ENCODE assay signal across 17 mouse cellular contexts in the genomic region with DNA sequence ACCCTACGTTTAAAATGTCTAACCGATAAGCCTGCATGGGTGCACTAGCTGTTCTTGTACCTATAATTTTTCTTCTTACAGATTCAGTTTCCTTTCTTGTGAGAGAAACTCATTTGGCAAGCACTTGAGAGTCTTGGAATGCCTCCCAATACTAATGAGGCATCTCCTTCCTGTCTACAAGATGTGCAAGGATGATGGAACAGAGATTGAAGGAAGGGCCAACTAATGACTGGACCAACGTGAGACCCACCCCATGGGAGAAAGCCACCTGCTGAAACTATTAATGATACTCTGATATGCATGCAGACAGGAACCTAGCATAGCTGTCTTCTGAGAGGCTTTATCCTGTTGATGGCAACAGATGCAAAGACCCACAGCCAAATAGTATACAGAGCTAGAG.
DNase-seq lines count a peak whose midpoint lies in the region; ATAC-seq and TF ChIP-seq lines count a peak whose summit lies in the region.
"Had no signal": no experiment of that assay in that cellular context is flagged by ENCODE, and none has a peak within 500 bp of the region (broad histone marks: within the 10 kb centered on the region; RNA-seq: fewer than 3 reads in every experiment).

No protein-coding gene starts in this region.

- no peak overlapping the region for H3K4me3 ChIP-seq in forebrain, postnatal 0 days (ENCODE audit: low read depth, low read length)
- H3K4me3 ChIP-seq in forebrain, embryonic 16.5 days (replicated peaks; ENCODE audit: low read length): no peak overlapping the region
- H3K4me3 ChIP-seq in hindbrain, postnatal 0 days (ENCODE audit: low read length): no peak overlapping the region
- no peak overlapping the region for H3K4me3 ChIP-seq in hindbrain, embryonic 12.5 days
- no peak overlapping the region for H3K4me3 ChIP-seq in midbrain, postnatal 0 days (ENCODE audit: low read depth, low read length)
- H3K4me3 ChIP-seq in midbrain, embryonic 16.5 days (ENCODE audit: low read depth, low read length): no peak overlapping the region
- H3K4me3 ChIP-seq: embryonic facial prominence, embryonic 12.5 days; heart, embryonic 13.5 days had no signal

- H3K27me3 ChIP-seq in forebrain, postnatal 0 days (ENCODE audit: insufficient read depth, low read length): no peaks in the 10 kb centered on the region
- H3K27me3 ChIP-seq in forebrain, embryonic 16.5 days (replicated peaks; ENCODE audit: control insufficient read depth, insufficient read depth, low read length): no peaks in the 10 kb centered on the region
- H3K27me3 ChIP-seq in hindbrain, postnatal 0 days (ENCODE audit: insufficient read depth, low read length): no peaks in the 10 kb centered on the region
- no peaks in the 10 kb centered on the region for H3K27me3 ChIP-seq in hindbrain, embryonic 12.5 days
- no peaks in the 10 kb centered on the region for H3K27me3 ChIP-seq in midbrain, postnatal 0 days (ENCODE audit: insufficient read depth, low read length)
- no peaks in the 10 kb centered on the region for H3K27me3 ChIP-seq in midbrain, embryonic 16.5 days (ENCODE audit: control insufficient read depth, insufficient read depth, low read depth, low read length)
- H3K27me3 ChIP-seq: embryonic facial prominence, embryonic 12.5 days; heart, embryonic 13.5 days had no signal

- TF ChIP-seq CTCF in forebrain, postnatal 0 days (IDR thresholded peaks at IDR 0.05; ENCODE audit: low read depth): no peak
- no peak for TF ChIP-seq CTCF in hindbrain, postnatal 0 days (IDR thresholded peaks at IDR 0.05; ENCODE audit: low read depth)
- TF ChIP-seq CTCF in midbrain, postnatal 0 days (IDR thresholded peaks at IDR 0.05): no peak

- no peaks in the 10 kb centered on the region for H3K36me3 ChIP-seq in forebrain, postnatal 0 days (ENCODE audit: insufficient read depth)
- H3K36me3 ChIP-seq in forebrain, embryonic 16.5 days (ENCODE audit: control insufficient read depth, insufficient read depth): no peaks in the 10 kb centered on the region
- no peaks in the 10 kb centered on the region for H3K36me3 ChIP-seq in hindbrain, postnatal 0 days (ENCODE audit: insufficient read depth, low read length)
- no peaks in the 10 kb centered on the region for H3K36me3 ChIP-seq in hindbrain, embryonic 12.5 days
- no peaks in the 10 kb centered on the region for H3K36me3 ChIP-seq in midbrain, postnatal 0 days (ENCODE audit: insufficient read depth, low read length)
- H3K36me3 ChIP-seq in midbrain, embryonic 16.5 days (ENCODE audit: control insufficient read depth, insufficient read depth, low read length): no peaks in the 10 kb centered on the region
- H3K36me3 ChIP-seq: embryonic facial prominence, embryonic 12.5 days; heart, embryonic 13.5 days had no signal

- DNase-seq in forebrain, postnatal 0 days: peak; percentile 2
- DNase-seq in hindbrain, postnatal 0 days (ENCODE audit: low spot score): peak; percentile 59
- DNase-seq in midbrain, postnatal 0 days (ENCODE audit: low spot score): peak; percentile 59
- peak; percentile 1 for DNase-seq in telencephalon, adult 2 months (ENCODE audit: low read depth, low spot score)
- no peak for DNase-seq in thymus, postnatal 25 days
- DNase-seq: adrenal gland, adult 8-10 months; adrenal gland, postnatal 36 days; cerebellum, adult 2 months; cerebellum, postnatal 25 days; gastrocnemius, postnatal 14 days; heart, postnatal 36 days had no signal

- ATAC-seq in forebrain, postnatal 0 days: no peak
- ATAC-seq in forebrain, embryonic 16.5 days: no peak
- peak; percentile 76 for ATAC-seq in hindbrain, postnatal 0 days
- ATAC-seq in hindbrain, embryonic 12.5 days (ENCODE audit: low FRiP score): no peak
- ATAC-seq in midbrain, postnatal 0 days (ENCODE audit: low FRiP score): no peak
- no peak for ATAC-seq in midbrain, embryonic 16.5 days
- ATAC-seq: intestine, embryonic 16.5 days had no signal

- H3K9ac ChIP-seq in forebrain, postnatal 0 days: no peak overlapping the region
- H3K9ac ChIP-seq in forebrain, embryonic 16.5 days (replicated peaks; ENCODE audit: low read depth, low read length): no peak overlapping the region
- H3K9ac ChIP-seq in hindbrain, postnatal 0 days (replicated peaks; ENCODE audit: low read length): no peak overlapping the region
- no peak overlapping the region for H3K9ac ChIP-seq in hindbrain, embryonic 12.5 days
- no peak overlapping the region for H3K9ac ChIP-seq in midbrain, postnatal 0 days (replicated peaks; ENCODE audit: low read length, poor library complexity, severe bottlenecking)
- no peak overlapping the region for H3K9ac ChIP-seq in midbrain, embryonic 16.5 days (ENCODE audit: low read depth, low read length)
- H3K9ac ChIP-seq: embryonic facial prominence, embryonic 12.5 days; heart, embryonic 13.5 days had no signal

- H3K4me1 ChIP-seq in forebrain, postnatal 0 days (ENCODE audit: insufficient read depth): no peaks in the 10 kb centered on the region
- no peaks in the 10 kb centered on the region for H3K4me1 ChIP-seq in forebrain, embryonic 16.5 days (replicated peaks; ENCODE audit: control insufficient read depth, insufficient read depth, low read length)
- H3K4me1 ChIP-seq in hindbrain, postnatal 0 days (ENCODE audit: insufficient read depth, low read length): no peaks in the 10 kb centered on the region
- no peaks in the 10 kb centered on the region for H3K4me1 ChIP-seq in hindbrain, embryonic 12.5 days
- no peaks in the 10 kb centered on the region for H3K4me1 ChIP-seq in midbrain, postnatal 0 days (ENCODE audit: insufficient read depth, low read length)
- no peaks in the 10 kb centered on the region for H3K4me1 ChIP-seq in midbrain, embryonic 16.5 days (ENCODE audit: control insufficient read depth, insufficient read depth, low read length)
- H3K4me1 ChIP-seq: embryonic facial prominence, embryonic 12.5 days; heart, embryonic 13.5 days had no signal

- no peaks in the 10 kb centered on the region for H3K9me3 ChIP-seq in forebrain, postnatal 0 days (ENCODE audit: low read length)
- H3K9me3 ChIP-seq in forebrain, embryonic 16.5 days (ENCODE audit: control insufficient read depth, low read length): no peaks in the 10 kb centered on the region
- H3K9me3 ChIP-seq in hindbrain, postnatal 0 days (ENCODE audit: low read length): no peaks in the 10 kb centered on the region
- H3K9me3 ChIP-seq in hindbrain, embryonic 12.5 days (replicated peaks): no peaks in the 10 kb centered on the region
- no peaks in the 10 kb centered on the region for H3K9me3 ChIP-seq in midbrain, postnatal 0 days (ENCODE audit: low read length)
- no peaks in the 10 kb centered on the region for H3K9me3 ChIP-seq in midbrain, embryonic 16.5 days (replicated peaks; ENCODE audit: control insufficient read depth, low read length, poor library complexity, severe bottlenecking)
- H3K9me3 ChIP-seq: embryonic facial prominence, embryonic 12.5 days; heart, embryonic 13.5 days had no signal

- H3K4me2 ChIP-seq in forebrain, postnatal 0 days (ENCODE audit: low read depth): no peak overlapping the region
- H3K4me2 ChIP-seq in forebrain, embryonic 16.5 days (ENCODE audit: low read length): no peak overlapping the region
- H3K4me2 ChIP-seq in hindbrain, postnatal 0 days (ENCODE audit: low read depth, low read length): no peak overlapping the region
- no peak overlapping the region for H3K4me2 ChIP-seq in hindbrain, embryonic 12.5 days (replicated peaks)
- H3K4me2 ChIP-seq in midbrain, postnatal 0 days (ENCODE audit: low read depth, low read length, poor library complexity, severe bottlenecking): no peak overlapping the region
- H3K4me2 ChIP-seq in midbrain, embryonic 16.5 days (ENCODE audit: low read length): no peak overlapping the region
- H3K4me2 ChIP-seq: embryonic facial prominence, embryonic 12.5 days; heart, embryonic 13.5 days had no signal

- 63% methylated on average over 3 of the region's 3 CpGs for WGBS in forebrain, postnatal 0 days
- WGBS in forebrain, embryonic 16.5 days: 61% methylated on average over 3 of the region's 3 CpGs
- WGBS in hindbrain, postnatal 0 days: 69% methylated on average over 3 of the region's 3 CpGs
- 84% methylated on average over 3 of the region's 3 CpGs for WGBS in hindbrain, embryonic 12.5 days
- WGBS in midbrain, postnatal 0 days: 85% methylated on average over 3 of the region's 3 CpGs
- 82% methylated on average over 3 of the region's 3 CpGs for WGBS in midbrain, embryonic 16.5 days

- H3K27ac ChIP-seq in forebrain, postnatal 0 days (ENCODE audit: low read depth, low read length): no peak overlapping the region
- no peak overlapping the region for H3K27ac ChIP-seq in forebrain, embryonic 16.5 days (ENCODE audit: low read length)
- H3K27ac ChIP-seq in hindbrain, postnatal 0 days: no peak overlapping the region
- H3K27ac ChIP-seq in hindbrain, embryonic 12.5 days: no peak overlapping the region
- no peak overlapping the region for H3K27ac ChIP-seq in midbrain, postnatal 0 days (ENCODE audit: low read depth, low read length)
- no peak overlapping the region for H3K27ac ChIP-seq in midbrain, embryonic 16.5 days (ENCODE audit: low read length)
- H3K27ac ChIP-seq: embryonic facial prominence, embryonic 12.5 days; heart, embryonic 13.5 days had no signal
